Mouse (Mus musculus): ENCODE data around the gene Avpr2.
A peak's percentile ranks its signal among the peaks of the same experiment; 100 is the strongest.

Gene Avpr2

DNA sequence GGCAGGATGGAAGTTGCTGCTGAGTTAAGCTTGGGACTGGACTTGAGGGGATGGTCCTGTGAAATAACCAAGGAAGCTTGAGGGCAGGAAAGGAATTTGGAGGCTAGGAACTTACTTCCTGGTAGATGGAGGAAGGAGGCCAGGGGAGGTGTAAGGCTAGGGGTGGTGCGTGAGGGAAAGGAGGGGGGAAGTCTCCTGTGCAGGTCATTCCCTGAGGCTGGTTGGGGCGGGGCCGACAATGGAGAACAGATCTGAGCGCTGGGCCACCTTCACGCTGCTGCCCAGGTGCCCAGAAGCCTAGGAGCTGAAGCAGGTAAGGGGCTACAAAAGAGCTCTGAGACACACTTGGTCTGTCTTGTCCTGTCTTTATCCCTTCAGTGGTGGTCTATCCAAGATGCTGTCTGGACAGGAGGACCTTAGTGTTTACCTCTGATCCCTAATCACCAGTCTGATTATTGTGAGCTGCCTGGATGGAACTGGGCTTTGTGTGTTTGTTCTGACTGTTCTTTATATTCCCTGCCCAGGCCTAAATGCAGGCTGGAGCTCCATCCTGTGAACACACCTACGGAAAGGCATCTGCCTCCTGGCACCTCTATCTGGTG is at the start of gene Avpr2:
Gene Avpr2 (plus strand): TSS at position 552 of the 602 bp plus-strand sequence.
- no peak for DNase-seq (ENCODE audit: low read depth, low spot score)

DNA sequence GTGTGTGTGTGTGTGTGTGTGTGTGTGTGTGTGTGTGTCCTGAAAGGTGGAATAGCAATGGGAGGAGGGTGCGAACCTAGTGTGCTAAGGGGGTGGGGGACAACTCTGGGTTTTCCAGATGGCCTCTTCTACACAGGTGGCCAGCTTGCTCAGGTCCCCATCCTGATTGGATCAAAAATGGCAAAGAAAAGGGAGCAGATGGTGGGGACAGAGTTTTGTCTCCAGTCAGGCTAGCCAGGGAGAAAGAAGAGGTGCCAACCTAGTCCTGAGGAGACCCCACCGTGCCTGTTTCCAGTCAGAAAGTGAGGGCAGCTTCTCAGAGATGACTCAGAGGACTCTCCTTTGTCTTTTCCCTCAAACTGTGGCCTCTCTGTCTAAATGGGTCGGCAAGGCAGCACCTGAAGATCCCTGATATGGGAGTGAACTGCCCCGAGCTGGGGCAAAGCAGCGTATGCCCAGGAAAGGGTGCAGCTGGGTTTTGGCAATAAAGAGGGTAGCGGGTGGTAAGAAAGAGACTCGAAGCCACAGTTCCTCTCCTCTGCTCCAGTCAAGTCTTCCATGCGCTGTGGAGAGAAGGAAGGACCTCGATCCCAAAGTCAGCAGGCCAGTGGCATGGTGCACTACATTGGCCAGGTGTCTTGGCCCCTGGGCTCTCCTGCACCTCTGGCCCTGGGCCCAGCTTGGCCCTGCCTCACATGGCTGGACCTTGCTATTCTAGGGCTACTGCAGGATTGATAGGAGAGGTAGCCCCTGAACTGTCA is 37.4 kb upstream of the Avpr2 start:
- DNase-seq (ENCODE audit: low read depth, low spot score) = no peak

DNA sequence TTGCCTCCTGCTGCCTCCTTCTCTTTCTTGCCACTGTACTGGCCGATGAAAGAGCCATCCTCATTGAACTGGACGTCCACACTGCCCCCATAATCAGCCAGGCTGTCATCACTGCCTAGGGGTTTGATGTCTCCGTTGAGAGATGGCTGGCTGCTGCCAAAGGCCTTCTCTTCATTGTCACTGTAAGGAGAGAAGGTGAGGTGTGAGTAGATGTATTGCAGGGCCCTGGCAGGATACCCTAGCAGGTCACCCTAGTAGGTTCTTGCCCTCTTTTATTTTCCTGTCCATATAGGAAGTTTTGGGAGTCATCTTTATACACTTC is 36.9 kb upstream of the Avpr2 start:
- no peak for DNase-seq (ENCODE audit: low read depth, low spot score)

DNA sequence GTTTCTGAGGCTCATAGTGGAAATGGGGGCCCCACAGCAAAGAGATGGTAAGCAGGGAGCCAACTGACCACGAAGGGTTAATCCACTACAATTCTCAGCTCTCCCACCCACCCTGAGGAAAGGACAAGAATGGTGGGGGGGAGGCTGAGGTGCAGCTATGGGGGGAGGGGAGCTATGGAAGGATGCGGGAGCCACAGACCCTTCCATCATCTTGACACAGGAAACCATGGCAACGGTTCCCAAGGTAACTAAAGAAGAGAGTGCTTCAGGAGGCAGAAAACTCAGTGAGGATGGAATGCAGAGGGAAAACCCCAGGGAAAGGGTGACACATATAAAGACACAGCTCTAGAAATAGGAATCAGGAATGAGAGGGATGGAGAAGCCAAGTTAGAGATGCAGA is 27.2 kb upstream of the Avpr2 start:
- no peak for DNase-seq (ENCODE audit: low read depth, low spot score)

DNA sequence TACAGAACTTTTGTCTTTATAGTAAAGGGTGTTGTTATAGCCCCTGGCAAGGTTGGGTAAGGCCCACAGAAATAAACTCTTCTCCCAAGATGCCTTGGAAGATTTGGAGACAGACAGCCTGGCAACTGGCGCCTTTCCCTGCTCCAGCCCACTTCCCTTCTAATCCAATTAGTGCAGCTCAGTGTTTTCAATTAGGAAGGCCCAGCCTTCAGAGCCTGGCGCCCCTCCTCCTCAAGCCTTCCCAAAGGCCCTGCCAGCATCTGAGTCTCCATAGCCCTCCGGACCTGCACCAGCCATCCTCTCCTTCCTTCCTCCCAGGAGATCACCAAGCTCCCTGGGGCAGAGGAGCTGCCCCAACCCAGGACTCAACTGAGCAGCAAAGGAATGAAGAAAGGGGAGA is 24.6 kb upstream of the Avpr2 start:
- no peak for DNase-seq (ENCODE audit: low read depth, low spot score)

DNA sequence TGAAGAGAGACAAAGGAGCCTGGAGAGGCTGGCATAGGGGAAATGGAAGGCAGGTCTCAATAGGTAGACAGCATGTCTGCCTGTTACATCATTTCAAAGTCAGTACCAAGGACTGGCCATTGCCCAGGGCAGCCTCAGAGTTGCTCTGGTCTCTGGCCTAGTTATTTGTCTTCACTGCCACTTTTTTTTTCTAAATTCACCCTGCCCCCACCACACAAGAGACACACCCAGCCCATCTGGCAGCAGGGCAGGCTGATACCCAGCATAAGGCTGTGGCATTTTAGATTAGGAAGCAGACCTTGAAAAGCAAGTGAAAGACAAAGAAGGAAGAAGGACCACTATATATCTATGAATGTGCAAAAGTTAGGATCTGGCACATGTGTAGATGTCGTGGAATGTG is 24.1 kb upstream of the Avpr2 start:
- no peak for DNase-seq (ENCODE audit: low read depth, low spot score)

DNA sequence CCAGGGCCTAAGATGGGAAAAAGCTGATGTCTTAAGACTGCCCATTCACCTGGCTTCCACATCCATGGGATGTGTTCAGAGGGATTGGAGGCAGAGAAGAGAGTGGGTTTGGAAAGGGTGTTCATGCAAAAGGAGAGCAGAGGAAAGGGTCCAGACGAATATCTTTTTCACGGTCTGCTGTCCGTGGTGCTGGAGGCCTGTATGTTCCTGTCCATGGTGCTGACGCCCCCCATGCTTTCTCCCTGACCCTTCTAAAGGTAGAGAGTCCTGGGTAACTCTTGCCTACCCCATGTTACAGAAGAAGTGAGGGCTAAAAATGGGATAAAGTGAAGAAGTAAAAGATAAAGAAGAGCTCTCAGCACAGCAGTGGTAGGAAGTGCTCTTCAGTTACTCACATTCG is 22.6 kb upstream of the Avpr2 start:
- peak; percentile 21 for DNase-seq (ENCODE audit: low read depth, low spot score)

DNA sequence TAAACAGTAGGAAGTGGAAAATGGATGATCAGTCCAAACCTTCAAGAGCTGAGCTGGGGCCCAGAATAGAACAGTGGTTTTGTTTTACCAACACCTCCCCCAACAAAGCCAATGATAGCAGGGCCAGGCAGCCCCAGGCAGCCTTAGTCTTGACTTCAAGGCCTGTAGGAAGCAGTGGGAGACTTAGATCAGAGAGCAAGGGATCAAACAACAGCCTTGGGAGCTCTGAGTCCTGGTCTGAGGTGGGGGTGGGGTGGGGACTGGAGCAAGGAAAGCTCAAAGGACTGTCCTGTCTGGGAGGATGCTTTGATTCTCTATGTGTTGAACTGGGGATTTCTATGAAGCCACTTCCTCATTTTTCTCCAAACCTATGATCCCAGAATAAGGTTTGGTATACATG is 20.4 kb upstream of the Avpr2 start:
- no peak for DNase-seq (ENCODE audit: low read depth, low spot score)

DNA sequence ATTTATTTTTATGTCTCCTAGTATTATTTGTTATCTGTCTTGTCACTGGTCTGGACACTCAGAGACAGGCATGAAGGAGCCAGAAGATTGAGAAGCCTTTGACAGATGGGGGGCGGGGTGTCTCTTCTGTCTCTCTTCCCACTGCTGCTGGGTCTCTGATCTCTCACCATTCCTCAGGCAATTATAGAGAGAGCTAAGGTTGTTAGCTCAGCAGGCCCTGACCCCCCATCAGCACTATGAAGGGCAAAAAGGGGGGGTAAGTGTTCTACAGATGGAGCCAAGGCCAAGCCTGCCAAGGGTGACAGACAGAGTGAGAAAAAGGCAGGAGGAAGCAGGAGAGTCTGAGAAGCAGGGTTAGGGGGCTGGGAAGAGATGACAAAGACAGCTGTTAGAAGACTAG is 19.9 kb upstream of the Avpr2 start:
- DNase-seq (ENCODE audit: low read depth, low spot score) = no peak

DNA sequence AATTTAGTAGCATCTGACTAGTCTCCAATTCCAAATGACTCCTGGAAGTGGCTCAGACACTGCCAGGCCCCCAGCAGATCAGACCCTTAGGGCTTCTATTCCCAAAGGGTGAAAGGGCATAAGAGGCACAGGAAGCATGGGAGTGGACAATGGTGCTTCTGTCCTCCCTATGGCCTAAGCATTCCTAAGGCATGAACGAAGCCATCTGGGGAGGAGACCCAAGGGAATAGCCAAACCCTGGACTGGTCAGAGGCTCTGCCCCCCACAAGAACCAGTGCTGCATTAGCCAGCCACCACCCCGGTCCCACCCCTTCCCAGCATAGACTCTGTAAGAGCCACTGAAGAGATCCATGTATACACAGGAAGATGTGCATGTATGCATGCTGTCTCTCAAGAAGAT is 16.0 kb upstream of the Avpr2 start:
- no peak for DNase-seq (ENCODE audit: low read depth, low spot score)

DNA sequence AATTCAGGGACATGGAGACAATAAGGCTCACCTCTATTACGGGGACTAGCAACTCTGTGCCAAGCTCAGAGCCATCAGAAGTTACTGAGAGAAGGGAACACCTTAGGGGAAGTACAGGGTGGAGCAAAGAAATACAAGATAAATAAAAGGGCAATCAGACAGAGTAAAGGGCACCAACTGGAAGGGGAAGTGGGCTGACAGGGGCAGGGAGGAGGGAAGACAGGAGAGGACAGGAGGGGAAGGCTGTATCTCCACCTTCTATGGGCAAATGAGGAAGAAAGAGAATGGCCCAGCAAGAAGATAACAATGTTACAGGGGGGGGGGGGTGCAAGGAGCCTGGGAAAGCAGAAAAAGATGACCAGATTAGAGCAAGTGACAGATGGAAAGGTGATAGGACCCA is 14.9 kb upstream of the Avpr2 start:
- DNase-seq (ENCODE audit: low read depth, low spot score) = no peak

DNA sequence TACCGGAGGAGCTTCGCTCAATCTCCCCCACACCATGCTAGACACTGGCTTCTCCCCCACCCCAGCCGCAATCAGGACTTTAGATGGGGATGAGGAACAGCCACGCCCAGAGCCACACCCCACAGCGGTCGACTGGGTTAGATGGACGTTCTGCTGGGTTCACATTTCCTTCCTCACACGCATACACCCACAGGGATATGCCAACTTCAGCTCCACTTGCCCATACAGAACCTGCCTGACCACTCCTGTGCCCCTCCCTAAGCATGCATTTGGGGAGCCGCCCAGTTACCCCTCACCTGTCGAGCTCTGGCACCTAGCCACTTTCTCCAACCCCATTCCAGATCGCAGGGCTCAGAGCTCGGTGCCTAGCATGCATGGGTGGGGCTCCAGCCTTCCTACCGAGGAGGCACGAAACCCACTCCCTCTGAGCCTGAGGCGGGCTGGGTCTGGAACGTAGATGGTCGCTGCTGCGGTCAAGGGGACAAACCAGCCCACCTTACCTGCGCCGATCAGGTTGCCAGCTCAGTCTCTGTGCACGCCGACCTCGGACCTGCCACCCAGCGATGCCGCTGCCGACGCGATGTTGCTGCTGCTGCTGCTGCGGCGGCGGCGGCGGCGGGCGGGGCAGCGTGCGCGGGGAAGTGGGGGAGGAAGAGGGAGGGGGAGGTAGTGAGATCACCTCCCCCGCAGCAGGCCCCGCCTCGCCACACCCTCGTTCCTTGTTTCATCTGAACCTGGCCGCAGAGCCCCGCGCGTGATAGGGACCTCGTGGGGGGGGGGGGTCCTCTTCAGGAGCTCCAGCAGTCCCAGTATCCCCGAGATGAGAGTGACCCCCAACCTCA is 11.5 kb upstream of the Avpr2 start:
- DNase-seq (ENCODE audit: low read depth, low spot score) = peak; percentile 43

DNA sequence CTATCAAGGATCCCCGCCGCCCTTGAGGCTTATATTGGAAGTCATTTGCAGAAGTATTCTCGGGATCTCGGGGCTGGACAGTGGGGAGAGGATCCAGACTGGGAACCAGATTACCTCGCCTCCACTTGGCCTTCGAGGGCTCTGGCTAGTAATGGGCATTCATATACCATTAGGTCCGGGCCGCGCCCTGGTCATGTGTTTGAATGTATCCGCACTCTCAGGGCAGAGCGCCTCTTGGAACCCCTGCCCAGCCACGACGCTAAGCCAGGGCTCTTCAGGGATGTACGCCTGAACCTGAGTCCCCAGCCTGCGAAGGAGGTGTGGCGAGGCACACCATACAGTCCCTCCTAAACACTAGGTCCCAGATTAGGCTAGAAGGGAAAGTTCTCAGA is 10.9 kb upstream of the Avpr2 start:
- peak; percentile 1 for DNase-seq (ENCODE audit: low read depth, low spot score)

DNA sequence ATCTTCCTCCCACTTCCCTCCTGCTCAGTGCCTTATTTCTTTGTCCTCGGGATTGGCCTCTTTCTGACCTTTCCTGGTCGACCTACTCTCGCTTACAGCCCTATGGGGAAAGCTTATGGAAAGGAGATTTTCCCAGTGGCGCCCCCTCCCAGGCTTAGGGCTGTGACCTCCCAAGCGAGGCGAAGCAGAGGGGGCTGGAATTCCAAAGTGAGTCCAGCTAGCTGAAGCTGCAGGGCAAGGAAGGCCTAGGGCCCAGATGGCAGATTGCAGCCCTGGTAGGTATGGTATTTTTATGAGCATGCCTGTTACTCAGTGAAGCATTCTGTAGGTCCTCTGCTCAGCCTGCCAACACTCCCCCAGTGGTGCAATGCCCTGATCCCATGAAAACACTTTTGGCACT is 10.4 kb upstream of the Avpr2 start:
- DNase-seq (ENCODE audit: low read depth, low spot score) = no peak

DNA sequence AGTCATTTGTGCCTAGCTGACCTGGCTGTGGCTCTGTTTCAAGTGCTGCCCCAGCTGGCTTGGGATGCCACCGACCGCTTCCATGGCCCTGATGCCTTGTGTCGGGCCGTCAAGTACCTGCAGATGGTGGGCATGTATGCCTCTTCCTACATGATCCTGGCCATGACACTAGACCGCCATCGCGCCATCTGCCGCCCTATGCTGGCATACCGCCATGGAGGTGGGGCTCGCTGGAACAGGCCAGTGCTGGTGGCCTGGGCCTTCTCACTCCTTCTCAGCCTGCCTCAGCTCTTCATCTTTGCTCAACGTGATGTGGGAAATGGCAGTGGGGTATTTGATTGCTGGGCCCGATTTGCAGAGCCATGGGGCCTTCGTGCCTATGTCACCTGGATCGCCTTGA is 931 bp downstream of the Avpr2 start:
- DNase-seq (ENCODE audit: low read depth, low spot score) = no peak

DNA sequence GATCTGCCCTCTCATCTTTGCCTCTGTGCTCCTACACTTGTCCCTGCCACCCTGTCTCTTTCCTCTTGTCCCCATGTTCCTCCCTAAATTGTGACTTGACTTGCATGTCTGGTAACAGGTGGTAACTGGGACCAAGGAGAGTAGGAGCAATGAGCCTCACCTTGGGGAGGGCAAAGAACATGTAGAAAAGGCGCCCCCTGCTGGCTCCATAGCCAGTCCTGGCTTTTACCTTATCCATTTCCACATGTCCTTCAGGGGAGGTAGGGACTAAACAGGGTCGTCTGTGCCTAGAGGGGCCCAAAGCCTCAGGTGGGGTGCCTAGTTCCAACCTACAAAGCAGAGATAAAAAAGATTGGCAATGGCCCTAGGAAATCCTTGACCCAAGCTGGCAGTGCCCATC is 3.8 kb downstream of the Avpr2 start, which contains the start of gene L1cam:
Gene L1cam (minus strand): TSS at position 387 of the 400 bp plus-strand sequence.
- peak; percentile 42 for DNase-seq (ENCODE audit: low read depth, low spot score)

DNA sequence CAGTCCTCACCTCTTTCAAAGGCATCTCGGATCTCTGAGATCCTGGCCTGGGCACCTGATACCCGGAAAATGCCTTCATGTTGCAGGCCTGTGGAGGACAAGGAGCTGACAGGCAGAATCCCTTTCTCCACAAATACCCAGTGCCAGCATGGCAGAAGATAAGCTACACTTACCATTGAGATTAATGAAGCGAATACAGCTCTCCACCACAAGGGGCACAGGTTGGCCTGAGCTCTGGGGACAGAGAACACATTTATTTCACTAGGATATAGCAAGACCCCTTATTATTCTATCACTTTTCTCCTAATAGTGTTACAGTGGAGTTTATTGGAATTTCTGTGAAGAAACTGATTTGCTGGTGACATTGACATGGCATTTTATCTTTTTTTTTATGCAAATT is 6.1 kb downstream of the Avpr2 start:
- DNase-seq (ENCODE audit: low read depth, low spot score) = no peak

DNA sequence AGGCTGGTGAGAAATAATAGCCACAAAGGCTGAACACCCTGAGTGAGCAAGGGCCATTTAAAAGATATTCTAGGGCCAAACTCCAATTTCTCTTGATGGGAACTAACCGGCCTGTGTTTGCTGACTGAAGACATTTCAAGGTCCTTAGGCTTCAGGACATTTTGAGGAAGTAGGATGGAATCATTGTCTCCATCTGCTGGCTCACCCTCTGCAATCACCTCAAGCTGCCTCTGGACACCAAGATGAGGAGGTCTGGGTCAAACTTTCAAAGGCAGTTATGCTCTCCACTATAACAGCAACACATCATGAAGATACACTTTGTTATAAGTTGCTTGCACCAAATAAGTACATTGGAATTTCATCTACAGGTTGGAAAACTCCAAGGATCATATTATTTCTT is 18.1 kb downstream of the Avpr2 start:
- DNase-seq (ENCODE audit: low read depth, low spot score) = no peak

DNA sequence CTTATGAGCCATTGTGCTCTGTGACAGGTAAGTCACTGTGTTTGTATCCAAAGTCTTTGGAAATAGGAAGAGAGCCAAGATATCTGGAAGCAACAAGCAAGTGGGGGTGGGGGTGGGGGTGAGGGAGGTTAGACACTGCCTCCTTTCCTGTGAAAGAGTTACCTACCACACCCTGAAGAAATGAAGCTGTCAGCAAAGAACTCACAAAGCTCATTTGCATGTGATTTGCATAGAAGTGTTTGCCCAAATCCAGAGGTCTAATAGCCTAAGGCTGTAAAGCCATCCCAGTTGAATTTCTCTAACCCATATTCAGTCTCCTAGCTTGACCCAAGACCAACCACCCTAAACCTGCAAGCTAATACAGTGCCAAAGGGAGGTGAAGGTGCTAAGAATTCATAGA is 18.5 kb downstream of the Avpr2 start:
- peak; percentile 48 for DNase-seq (ENCODE audit: low read depth, low spot score)

DNA sequence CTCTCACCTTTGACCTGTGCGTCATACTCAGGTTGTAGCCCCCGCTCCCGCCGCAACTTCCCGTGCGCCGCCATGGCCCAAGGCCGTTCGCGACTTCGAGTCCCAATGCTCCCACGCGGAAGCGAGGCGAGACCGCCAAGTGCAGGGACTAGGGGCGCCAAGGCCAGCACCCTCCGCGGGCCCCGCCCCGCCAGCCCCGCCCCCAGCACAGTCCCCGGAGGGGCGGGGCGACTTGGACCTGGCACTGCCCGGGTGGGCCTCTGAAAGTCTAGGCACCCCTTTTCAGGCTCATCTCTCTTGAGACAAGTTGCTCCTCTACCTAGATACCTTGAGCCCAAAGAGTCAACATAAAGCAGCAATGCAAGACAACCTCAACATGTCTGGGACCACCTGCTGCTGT is 19.3 kb downstream of the Avpr2 start:
- peak; percentile 79 for DNase-seq (ENCODE audit: low read depth, low spot score)

DNA sequence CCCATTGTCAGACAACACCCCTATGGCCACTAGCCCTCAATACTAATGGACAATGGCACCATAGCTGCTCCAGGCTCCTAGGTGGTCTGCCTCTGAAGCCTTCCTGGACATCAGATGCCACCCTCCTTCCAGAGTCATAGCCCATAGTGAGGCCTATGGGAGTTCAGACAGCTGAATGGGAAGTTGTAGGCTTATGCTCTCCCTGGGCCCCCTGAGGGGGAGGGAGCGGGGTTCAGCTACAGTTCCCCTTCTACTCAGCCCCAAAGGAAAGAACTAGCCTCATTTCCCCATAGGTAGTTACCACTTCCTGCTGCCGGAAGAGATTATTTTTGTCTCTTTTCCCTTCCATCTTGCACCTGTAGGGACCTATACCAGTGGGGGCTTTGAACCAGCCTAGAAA is 19.7 kb downstream of the Avpr2 start:
- peak; percentile 75 for DNase-seq (ENCODE audit: low read depth, low spot score)

DNA sequence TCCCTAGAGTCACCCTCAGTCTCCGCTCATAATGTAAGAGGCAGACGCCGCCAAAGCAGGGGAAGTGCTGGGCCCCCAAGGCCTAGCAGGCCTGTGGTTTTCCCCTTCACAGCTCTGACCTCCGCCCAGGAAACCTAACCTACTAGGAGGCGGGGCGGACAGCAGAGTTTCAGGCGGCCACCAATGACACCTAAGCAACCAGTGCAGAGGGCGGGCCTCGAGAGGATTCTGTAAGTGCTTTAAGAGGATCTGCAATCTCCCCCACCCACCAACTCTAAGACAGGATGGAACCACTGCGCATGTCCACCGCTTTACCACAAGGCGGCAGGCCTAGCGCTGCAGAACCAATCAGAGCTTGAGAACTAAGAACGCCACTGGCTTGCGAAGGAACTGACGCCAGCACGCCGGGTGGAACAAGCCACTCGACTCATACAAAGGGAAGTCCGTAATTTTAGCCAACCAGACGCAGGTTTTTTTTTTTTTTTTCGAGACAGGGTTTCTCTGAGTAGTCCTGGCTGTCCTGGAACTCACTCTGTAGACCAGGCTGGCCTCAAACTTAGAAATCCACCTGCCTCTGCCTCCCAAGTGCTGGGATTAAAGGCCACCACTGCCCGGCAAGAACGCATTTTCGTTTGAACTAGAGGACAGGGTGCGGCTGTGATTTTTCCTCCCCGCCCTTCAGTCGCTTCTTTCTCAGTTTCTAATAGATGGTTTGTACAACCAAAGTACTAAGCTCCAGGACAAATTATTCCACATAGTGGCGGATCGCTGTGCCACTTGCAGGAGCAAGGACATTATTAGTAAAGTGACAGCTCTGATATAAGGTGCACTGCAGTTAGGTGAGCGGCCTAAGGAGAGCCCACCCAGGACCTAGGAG is 23.2 kb downstream of the Avpr2 start:
- peak; percentile 96 for DNase-seq (ENCODE audit: low read depth, low spot score)

All from A20 (cell line).